Mouse (Mus musculus): ENCODE measurements around the gene Timm29.
A peak's percentile ranks its signal among the peaks of the same experiment; 100 is the strongest.

Timm29 gene

GRCm38 (mm10) chr9:21592703-21593121, at the start of gene Timm29, which contains the start of gene Yipf2:
Gene Timm29, plus strand, starts transcription at chr9:21592722.
Gene Yipf2, minus strand, starts transcription at chr9:21592828.
- peak; percentile 73 to 80 for DNase-seq

GRCm38 (mm10) chr9:21545351-21545915, 47.1 kb upstream of the Timm29 start:
- DNase-seq = no peak

GRCm38 (mm10) chr9:21545916-21546788, 46.4 kb upstream of the Timm29 start:
- peak; percentile 99 for DNase-seq

- DNase-seq = peak in 1 of 2 experiments; percentile 63
These were observed 45.8 kb upstream of the Timm29 start, which contains the start of gene Carm1 for GRCm38 (mm10) chr9:21546789-21547074. Gene Carm1, plus strand, starts transcription at chr9:21546894.

DNA sequence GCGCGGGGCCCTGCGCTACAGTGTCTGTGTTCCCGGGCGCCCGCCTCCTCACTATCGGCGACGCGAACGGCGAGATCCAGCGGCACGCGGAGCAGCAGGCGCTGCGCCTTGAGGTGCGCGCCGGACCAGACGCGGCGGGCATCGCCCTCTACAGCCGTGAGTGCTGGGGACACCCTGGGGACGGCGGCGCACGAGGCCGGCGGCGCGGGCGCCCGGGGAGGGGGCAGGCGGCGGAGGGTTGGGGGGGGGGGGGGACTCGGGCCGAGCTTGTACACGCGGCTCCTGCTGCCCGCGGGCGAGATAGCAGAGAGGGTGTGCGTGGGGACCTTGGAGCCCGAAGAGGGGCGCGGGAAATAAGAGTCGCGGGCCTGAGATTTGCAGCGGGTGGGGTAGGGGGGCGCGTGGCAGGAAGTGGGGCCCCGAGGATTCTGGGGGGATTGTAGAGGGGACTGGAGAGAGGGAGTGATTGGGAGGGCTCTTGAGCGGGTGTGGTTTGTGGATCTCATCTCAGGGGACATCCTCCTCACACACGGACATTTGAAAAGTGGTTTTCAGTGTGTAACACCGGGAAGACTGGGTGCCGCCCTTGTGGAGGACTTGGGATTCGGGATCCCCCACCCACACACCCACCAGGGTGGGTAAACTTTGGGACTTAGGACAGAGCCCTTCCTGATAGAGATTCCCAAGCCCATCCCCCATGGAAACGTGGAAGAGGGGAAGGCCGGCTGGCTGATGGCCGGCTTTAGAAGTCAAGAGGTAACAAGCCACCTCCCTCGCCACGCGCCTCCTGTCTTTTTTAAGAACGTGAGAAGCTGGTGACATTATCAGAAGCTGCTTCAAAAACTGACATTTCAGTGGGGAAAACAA, 45.2 kb upstream of the Timm29 start:
- peak in 1 of 2 experiments; percentile 33 for DNase-seq

- no peak for DNase-seq
These were observed 41.5 kb upstream of the Timm29 start for GRCm38 (mm10) chr9:21551049-21551448.

DNA sequence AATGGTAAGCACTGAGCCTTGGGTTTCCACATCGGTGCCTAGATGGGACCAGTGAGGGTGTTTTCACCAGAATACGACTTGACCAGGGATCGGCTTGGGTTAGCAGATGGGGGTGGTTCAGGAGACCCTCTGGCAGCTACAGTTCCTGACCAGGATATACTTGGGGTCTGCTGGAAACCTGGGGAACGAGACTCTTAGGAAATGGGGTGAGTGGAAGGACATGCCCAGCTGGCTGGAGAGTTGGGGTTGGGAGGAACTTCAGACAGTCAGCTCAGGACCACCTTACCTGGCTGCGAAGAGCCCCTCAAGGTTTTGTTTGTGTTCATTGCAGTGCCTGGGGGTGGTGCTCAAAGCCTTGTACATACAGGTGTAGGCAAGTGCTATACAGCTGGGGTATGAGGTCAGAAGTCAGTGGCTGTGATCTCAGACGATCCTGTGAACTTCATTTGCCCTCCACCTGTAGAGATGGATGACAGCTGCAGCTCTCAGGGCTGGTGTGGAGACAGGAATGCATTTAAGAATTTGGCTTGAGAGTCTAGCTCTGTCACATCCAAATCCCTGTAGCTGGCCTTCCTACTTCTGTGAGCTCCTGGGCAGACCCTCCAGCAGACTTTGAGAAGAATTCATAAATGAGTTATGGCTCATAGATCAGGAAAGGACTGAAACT, 38.8 kb upstream of the Timm29 start:
- no peak for DNase-seq

GRCm38 (mm10) chr9:21555198-21555742, 37.3 kb upstream of the Timm29 start:
- DNase-seq = no peak

- no peak for DNase-seq
These were observed 35.5 kb upstream of the Timm29 start for GRCm38 (mm10) chr9:21556996-21557395.

DNA sequence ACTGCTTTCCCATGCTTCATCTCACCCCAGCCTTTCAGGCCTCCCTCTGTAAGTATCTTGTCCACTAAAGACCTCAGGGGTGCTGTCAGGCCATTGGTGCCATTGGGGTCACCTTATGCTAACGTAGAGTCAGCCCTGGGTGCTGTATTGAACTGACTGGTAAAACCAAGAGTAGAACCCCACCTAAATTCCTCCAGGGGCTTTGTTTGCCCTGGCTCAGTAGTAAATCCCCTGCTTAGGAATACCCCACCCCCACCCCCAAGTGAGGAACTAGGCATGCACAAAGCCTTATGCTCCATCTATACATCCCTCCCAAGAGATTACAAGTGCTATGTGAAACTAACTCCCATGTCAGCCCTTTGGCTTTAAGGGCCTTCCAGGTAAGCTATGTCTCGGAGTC, 35.0 kb upstream of the Timm29 start:
- no peak for DNase-seq

GRCm38 (mm10) chr9:21558366-21558765, 34.2 kb upstream of the Timm29 start:
- DNase-seq = no peak

GRCm38 (mm10) chr9:21559151-21559550, 33.4 kb upstream of the Timm29 start:
- no peak for DNase-seq

DNA sequence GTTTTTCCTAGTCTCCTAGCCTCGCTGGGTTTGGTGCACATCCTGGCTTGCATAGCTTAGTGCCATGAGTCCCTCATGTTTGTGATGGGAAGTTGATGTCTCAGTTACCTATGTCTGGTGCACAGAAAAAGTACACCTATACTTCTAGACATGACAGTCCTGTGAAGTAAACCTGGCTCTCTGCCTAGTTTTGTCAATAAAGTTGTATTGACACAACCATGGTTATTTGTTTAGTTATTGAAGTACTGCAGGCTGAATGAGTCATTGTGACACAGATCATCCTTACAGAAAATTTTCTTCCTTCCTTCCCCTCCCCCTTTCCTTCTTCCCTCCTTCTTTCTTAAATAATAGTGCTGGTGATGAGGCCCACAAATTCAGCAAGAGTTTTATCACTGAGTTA, 28.1 kb upstream of the Timm29 start:
- no peak for DNase-seq

- DNase-seq = no peak
These were observed 27.4 kb upstream of the Timm29 start for GRCm38 (mm10) chr9:21565004-21565586.

DNA sequence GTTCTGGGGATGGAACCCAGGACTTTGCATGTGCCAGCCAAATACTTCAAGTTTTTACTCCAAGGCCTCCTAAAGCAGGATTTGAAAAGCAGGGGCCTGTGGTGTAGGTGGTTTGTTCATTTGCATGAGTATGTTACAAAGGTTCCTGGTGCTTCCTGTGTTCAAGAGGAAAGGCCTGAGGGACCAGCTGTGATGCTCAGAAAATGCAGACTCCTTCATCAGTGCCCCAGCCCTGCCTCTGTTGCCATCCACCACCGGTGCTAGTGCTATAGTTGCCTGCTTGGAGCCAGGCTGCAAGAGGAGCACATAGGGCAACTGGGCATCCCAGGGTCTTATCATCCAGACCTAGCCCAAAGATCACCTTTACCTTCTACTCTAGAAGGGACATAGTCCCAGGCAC, 26.0 kb upstream of the Timm29 start:
- no peak for DNase-seq

DNA sequence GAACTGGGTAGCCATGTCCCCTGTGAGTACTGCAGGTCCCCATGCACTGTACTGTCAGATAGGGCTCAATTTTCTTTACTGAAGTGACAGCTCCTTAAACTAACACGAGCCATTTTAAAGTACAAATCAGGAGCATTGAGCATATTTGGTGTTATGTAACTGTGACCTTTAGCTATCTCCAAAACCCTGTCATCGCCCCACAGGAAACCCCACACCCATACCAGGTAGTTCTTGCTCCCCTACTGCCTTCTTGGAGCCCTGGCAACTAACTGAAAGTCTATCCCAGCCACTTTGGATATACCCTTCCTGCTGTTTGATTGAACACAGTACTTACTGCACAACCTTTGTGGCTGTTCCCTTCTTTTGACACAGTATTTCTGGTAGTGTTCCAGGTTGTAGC, 25.5 kb upstream of the Timm29 start:
- DNase-seq = no peak

DNA sequence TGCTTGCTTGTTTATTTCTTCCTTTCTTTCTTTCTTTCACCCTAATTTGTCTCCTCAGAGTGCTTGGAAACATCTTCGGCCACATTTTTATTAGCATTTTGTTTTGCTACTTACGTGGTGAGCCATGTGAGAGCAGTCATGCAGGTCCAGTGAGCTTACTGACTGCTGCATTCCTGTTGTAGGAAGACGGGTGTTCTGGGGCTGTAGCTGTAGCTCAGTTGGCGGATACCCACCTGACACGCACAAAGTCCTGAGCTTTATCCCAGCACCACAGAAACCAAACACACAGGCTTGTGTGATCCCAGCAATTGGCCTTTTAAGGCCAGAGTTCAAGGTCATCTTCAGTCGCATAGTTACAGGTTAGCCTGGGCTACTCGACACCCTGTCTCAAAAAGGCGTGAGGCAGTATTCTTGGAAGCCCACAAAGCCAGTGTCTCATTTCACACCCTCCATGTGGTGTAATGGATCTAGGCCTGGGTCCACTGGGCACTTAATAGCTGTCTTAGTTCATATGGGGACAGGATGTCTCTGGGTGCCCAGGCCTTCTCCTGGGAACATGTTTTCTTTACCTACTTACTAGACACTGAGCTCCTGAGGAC, 23.8 kb upstream of the Timm29 start:
- DNase-seq = no peak

DNA sequence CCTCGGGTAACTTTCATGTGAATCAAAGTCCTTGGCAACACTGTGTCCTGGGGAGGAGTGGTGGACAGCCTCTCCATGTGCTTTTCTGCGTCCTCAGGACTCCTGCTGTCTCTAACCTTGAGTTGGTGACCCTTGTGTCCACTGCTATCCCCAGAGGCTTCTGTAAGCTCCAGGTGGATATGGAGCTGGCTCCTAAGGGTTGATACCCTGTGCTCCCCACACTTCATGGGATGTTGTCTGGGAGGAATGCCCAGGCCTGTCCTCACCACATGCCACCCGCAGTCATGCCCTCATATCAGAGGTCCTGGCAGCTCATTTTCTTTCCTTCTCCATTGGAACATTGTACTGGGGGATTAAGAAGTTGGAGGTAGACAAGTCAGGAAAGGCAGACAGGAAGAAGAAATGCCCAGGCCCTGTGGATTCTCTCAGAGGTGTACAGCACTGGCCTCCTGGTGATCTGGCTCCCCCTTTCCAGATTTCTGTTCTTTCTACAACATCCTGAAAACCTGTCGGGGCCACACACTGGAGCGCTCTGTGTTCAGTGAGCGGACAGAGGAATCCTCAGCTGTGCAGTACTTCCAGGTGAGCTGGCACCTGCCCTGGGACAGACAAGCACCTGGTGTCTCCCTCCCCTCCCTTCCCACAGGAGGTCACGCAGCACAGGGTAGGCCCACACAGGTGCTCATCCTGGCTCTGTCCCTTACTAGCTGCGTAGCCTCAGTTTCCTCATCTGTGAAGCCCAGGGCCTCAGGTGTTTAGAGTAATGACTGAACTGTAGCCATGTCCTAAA, 18.3 kb upstream of the Timm29 start:
- DNase-seq = no peak

- DNase-seq = no peak
These were observed 17.3 kb upstream of the Timm29 start for GRCm38 (mm10) chr9:21575253-21575652.

- DNase-seq = no peak
These were observed 16.2 kb upstream of the Timm29 start for GRCm38 (mm10) chr9:21576286-21576685.

GRCm38 (mm10) chr9:21578226-21578625, 14.3 kb upstream of the Timm29 start:
- no peak for DNase-seq
